Mouse (Mus musculus): ENCODE data around the gene Lactbl1.
A peak's percentile ranks its signal among the peaks of the same experiment; 100 is the strongest.

DNA sequence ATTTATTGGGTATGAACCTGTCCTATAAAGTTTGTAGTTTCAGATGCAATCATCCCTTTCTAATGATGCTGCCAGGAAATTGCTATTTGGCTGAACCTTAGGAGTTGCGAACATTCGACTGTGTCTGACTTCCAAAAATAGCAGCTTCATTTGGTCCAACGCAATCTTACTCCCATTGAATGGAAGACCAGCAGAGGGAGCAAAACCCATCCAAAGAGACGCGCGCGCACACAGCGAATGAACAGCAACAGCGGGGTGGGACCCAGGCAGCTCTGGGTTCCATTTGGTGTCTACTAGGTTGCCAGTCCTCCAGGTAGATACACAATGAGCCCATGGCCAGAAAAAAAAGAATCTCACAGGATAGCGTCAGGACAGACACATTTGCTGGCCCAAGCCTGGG is 45.3 kb downstream of the Lactbl1 start:
- TF ChIP-seq CTCF (IDR thresholded peaks at IDR 0.05; ENCODE audit: insufficient read depth, low read depth, low read length) = 0 out of 2 replicates have a peak, but pooled peaks have one; percentile 11
- TF ChIP-seq POLR2A (IDR thresholded peaks at IDR 0.05; ENCODE audit: insufficient read depth, low read depth, low read length) = no peak
